Mouse (Mus musculus) forebrain, embryonic 11.5 days (tissue): ENCODE measurements around the gene Ces3a. TPM values are rescaled to one million over a fixed set of nuclear protein-coding genes. Genes with fewer than 3 reads are reported as not detected.
"Not testable (repeated sequence)": the region's sequence is repeated elsewhere in the genome, so short reads cannot be mapped to it uniquely, and the experiment has no call there.

Source experiments
- ATAC-seq: fragments of 200-750 bp; cut with Nextera tagmentation; replicated peaks from 2 replicates; pipeline ENCODE4 v1.8.0; 2017; ENCODE audit warnings: moderate TSS enrichment; ENCODE audit not compliant: low FRiP score
- DNase-seq: peaks from one replicate; pipeline ENCODE4 v3.0.0-alpha.2; 2017; ENCODE audit warnings: low spot score
- H3K27ac ChIP-seq: fragments of 300-500 bp; sonication (generic); 2 replicates; pipeline ENCODE4 v1.5.1; 2014; ENCODE audit warnings: low read depth, low read length
- H3K27me3 ChIP-seq: fragments of 300-500 bp; sonication (generic); 2 replicates; pipeline ENCODE4 v1.6.1; 2014; ENCODE audit warnings: mild to moderate bottlenecking, low read length, mixed read lengths; ENCODE audit not compliant: control insufficient read depth, insufficient read depth
- H3K36me3 ChIP-seq: fragments of 300-500 bp; sonication (generic); 2 replicates; pipeline ENCODE4 v1.6.1; 2014; ENCODE audit warnings: mild to moderate bottlenecking, low read length, moderate library complexity, mixed read lengths; ENCODE audit not compliant: control insufficient read depth, insufficient read depth
- H3K4me1 ChIP-seq: fragments of 300-500 bp; sonication (generic); replicated peaks from 2 replicates; pipeline ENCODE4 v1.6.1; 2014; ENCODE audit warnings: low read length, mixed read lengths; ENCODE audit not compliant: control insufficient read depth, insufficient read depth
- H3K4me2 ChIP-seq: fragments of 300-500 bp; sonication (generic); 2 replicates; pipeline ENCODE4 v1.6.1; 2014; ENCODE audit warnings: low read depth, mild to moderate bottlenecking, low read length, moderate library complexity, mixed read lengths; ENCODE audit not compliant: severe bottlenecking
- H3K4me3 ChIP-seq: fragments of 300-500 bp; sonication (generic); 2 replicates; pipeline ENCODE4 v1.5.1; 2014; ENCODE audit warnings: low read depth, low read length
- H3K9ac ChIP-seq: fragments of 300-500 bp; sonication (generic); 2 replicates; pipeline ENCODE4 v1.6.1; 2014; ENCODE audit warnings: low read length
- H3K9me3 ChIP-seq: fragments of 300-500 bp; sonication (generic); 2 replicates; pipeline ENCODE4 v1.6.1; 2016; ENCODE audit warnings: low read length, mixed read lengths; ENCODE audit not compliant: control insufficient read depth
- WGBS: fragments of 180-500 bp; shearing (Covaris S2); extraction: QIAGEN DNeasy Blood & Tissue Kit; methylation state at CpG from one replicate; pipeline ENCODE4 v1.1.7; 2014; 5-methylcytosine and 5-hydroxymethylcytosine counted together
- polyA plus RNA-seq: library from polyadenylated mRNA; unstranded; fragments of >200 nt; fragmentation: Nextera tagmentation; extraction: Ambion mirVana; gene quantifications from 2 replicates; pipeline ENCODE4 v1.2.1, GENCODE M21; 2014

Ces3a gene
- polyA plus RNA-seq, 1 experiment from 2014 or later, result not detected

GRCm38 (mm10) chr8:105078591-105078990 lies 30.2 kb downstream of the Ces3a start:
- DNase-seq, result no peak
- ATAC-seq, result no peak
- H3K27me3 ChIP-seq, result no peaks in the 10 kb centered on the region
- no peak overlapping the region for H3K4me2 ChIP-seq
- no peak overlapping the region for H3K4me3 ChIP-seq
- no peaks in the 10 kb centered on the region for H3K4me1 ChIP-seq
- H3K9ac ChIP-seq, result no peak overlapping the region
- H3K27ac ChIP-seq, result no peak overlapping the region
- H3K36me3 ChIP-seq, result no peaks in the 10 kb centered on the region
- 85% methylated on average over 5 of the region's 5 CpGs for WGBS
- H3K9me3 ChIP-seq, result no peaks in the 10 kb centered on the region

GRCm38 (mm10) chr8:105080814-105081336 lies 32.5 kb downstream of the Ces3a start:
- WGBS, result 79% methylated on average over 5 of the region's 5 CpGs
- Histone ChIP-seq H3K4me1 (no peaks in the 10 kb centered on the region), H3K4me2 (no peak overlapping the region), H3K36me3 (no peaks in the 10 kb centered on the region), H3K4me3 (no peak overlapping the region), H3K27me3 (no peaks in the 10 kb centered on the region), H3K27ac (no peak overlapping the region), H3K9me3 (no peaks in the 10 kb centered on the region), H3K9ac (no peak overlapping the region)
- DNase-seq (no peak), ATAC-seq (no peak)

GRCm38 (mm10) chr8:105083449-105084050 lies 35.1 kb downstream of the Ces3a start, which contains the start of gene Ces3b:
Ces3b (plus strand) TSS chr8:105083753.
- DNase-seq (no peak), ATAC-seq (no peak)
- no peak within 1 kb of the TSS for H3K4me2 ChIP-seq
- no peaks in the 10 kb centered on the region for H3K4me1 ChIP-seq
- H3K27me3 ChIP-seq, result no peaks in the 10 kb centered on the region
- no peak within 1 kb of the TSS for H3K4me3 ChIP-seq
- H3K9ac ChIP-seq, result no peak within 1 kb of the TSS
- H3K27ac ChIP-seq, result no peak within 1 kb of the TSS
- H3K9me3 ChIP-seq, result no peaks in the 10 kb centered on the region
- 85% methylated on average over 7 of the region's 7 CpGs for WGBS
- no peaks in the 10 kb centered on the region for H3K36me3 ChIP-seq

GRCm38 (mm10) chr8:105088166-105088565 lies 39.8 kb downstream of the Ces3a start:
- H3K9me3 ChIP-seq, H3K27me3 ChIP-seq, H3K4me2 ChIP-seq, H3K36me3 ChIP-seq, DNase-seq, H3K4me3 ChIP-seq, H3K4me1 ChIP-seq, H3K9ac ChIP-seq, H3K27ac ChIP-seq, ATAC-seq: not testable (repeated sequence)
- WGBS, result 80% methylated on average over 4 of the region's 5 CpGs

GRCm38 (mm10) chr8:105088581-105088980 lies 40.2 kb downstream of the Ces3a start:
- Histone ChIP-seq H3K4me1 (no peaks in the 10 kb centered on the region), H3K9me3 (no peaks in the 10 kb centered on the region), H3K4me2 (no peak overlapping the region), H3K4me3 (no peak overlapping the region), H3K27ac (no peak overlapping the region), H3K36me3 (no peaks in the 10 kb centered on the region), H3K9ac (no peak overlapping the region), H3K27me3 (no peaks in the 10 kb centered on the region)
- ATAC-seq (no peak), DNase-seq (no peak)
- 74% methylated on average over 4 of the region's 4 CpGs for WGBS

- no peak for DNase-seq
- Histone ChIP-seq H3K4me3 (no peak overlapping the region), H3K27me3 (no peaks in the 10 kb centered on the region), H3K4me1 (no peaks in the 10 kb centered on the region), H3K27ac (no peak overlapping the region), H3K36me3 (no peaks in the 10 kb centered on the region), H3K4me2 (no peak overlapping the region), H3K9ac (no peak overlapping the region), H3K9me3 (no peaks in the 10 kb centered on the region)
- no peak for ATAC-seq
- WGBS, result 77% methylated on average over 2 of the region's 3 CpGs
These were observed 45.6 kb downstream of the Ces3a start for GRCm38 (mm10) chr8:105093992-105094391.

- not testable (repeated sequence) for H3K27me3 ChIP-seq, H3K9me3 ChIP-seq, H3K9ac ChIP-seq, H3K27ac ChIP-seq, H3K4me1 ChIP-seq, H3K36me3 ChIP-seq, DNase-seq, H3K4me3 ChIP-seq, ATAC-seq, H3K4me2 ChIP-seq
- WGBS, result 83% methylated on average over 4 of the region's 4 CpGs
These were observed 53.8 kb downstream of the Ces3a start for GRCm38 (mm10) chr8:105102101-105102785.

GRCm38 (mm10) chr8:105103701-105104100 lies 55.3 kb downstream of the Ces3a start:
- H3K9me3 ChIP-seq, H3K9ac ChIP-seq, ATAC-seq, H3K4me2 ChIP-seq, H3K4me3 ChIP-seq, H3K27ac ChIP-seq, DNase-seq, H3K27me3 ChIP-seq, H3K4me1 ChIP-seq, H3K36me3 ChIP-seq: not testable (repeated sequence)
- 86% methylated on average over 5 of the region's 5 CpGs for WGBS

- no peaks in the 10 kb centered on the region for H3K27me3 ChIP-seq
- no peak overlapping the region for H3K9ac ChIP-seq
- H3K4me2 ChIP-seq, result no peak overlapping the region
- no peaks in the 10 kb centered on the region for H3K4me1 ChIP-seq
- 84% methylated on average over 3 of the region's 3 CpGs for WGBS
- H3K36me3 ChIP-seq, result no peaks in the 10 kb centered on the region
- H3K4me3 ChIP-seq, result no peak overlapping the region
- ATAC-seq, result no peak
- no peak for DNase-seq
- H3K27ac ChIP-seq, result no peak overlapping the region
- H3K9me3 ChIP-seq, result no peaks in the 10 kb centered on the region
These were observed 55.8 kb downstream of the Ces3a start for GRCm38 (mm10) chr8:105104220-105104619.
